24 mouse cellular contexts compared by ENCODE assay signal in genomic region chr11:57775868-57776267, GRCm38 (mm10). TPM values are rescaled to one million over a fixed set of nuclear protein-coding genes. Genes with fewer than 3 reads are reported as not detected.
DNase-seq lines count a peak whose midpoint lies in the region; ATAC-seq lines count a peak whose summit lies in the region.
"Had no signal": no experiment of that assay in that cellular context is flagged by ENCODE, and none has a peak within 500 bp of the region (broad histone marks: within the 10 kb centered on the region; RNA-seq: fewer than 3 reads in every experiment).

No protein-coding gene starts in this region.

- no peak for ATAC-seq in hindbrain, embryonic 16.5 days
- ATAC-seq in midbrain, embryonic 16.5 days, result no peak
- ATAC-seq: forebrain, embryonic 13.5 days; forebrain, embryonic 15.5 days had no signal

- peaks cover 48% of the 10 kb centered on the region for H3K27me3 ChIP-seq in hindbrain, embryonic 10.5 days (ENCODE audit: insufficient read depth, poor library complexity, severe bottlenecking)
- no peaks in the 10 kb centered on the region; the same call in 1 of the 2 replicates for H3K27me3 ChIP-seq in hindbrain, embryonic 16.5 days (replicated peaks; ENCODE audit: control insufficient read depth, insufficient read depth, low read length)
- H3K27me3 ChIP-seq in midbrain, embryonic 10.5 days (ENCODE audit: low read depth, poor library complexity, severe bottlenecking), result peaks cover 63% of the 10 kb centered on the region
- no peaks in the 10 kb centered on the region for H3K27me3 ChIP-seq in midbrain, embryonic 16.5 days (ENCODE audit: control insufficient read depth, insufficient read depth, low read depth, low read length)
- H3K27me3 ChIP-seq: embryonic facial prominence, embryonic 12.5 days had no signal

- peaks cover 59% of the 10 kb centered on the region for H3K4me1 ChIP-seq in hindbrain, embryonic 10.5 days (replicated peaks)
- H3K4me1 ChIP-seq in hindbrain, embryonic 16.5 days (ENCODE audit: control insufficient read depth, insufficient read depth, low read depth, low read length), result peaks cover 14% of the 10 kb centered on the region
- H3K4me1 ChIP-seq in midbrain, embryonic 10.5 days, result peaks cover 63% of the 10 kb centered on the region
- peaks cover 13% of the 10 kb centered on the region for H3K4me1 ChIP-seq in midbrain, embryonic 16.5 days (ENCODE audit: control insufficient read depth, insufficient read depth, low read length)

- no peak overlapping the region for H3K4me3 ChIP-seq in hindbrain, embryonic 10.5 days
- H3K4me3 ChIP-seq in hindbrain, embryonic 16.5 days (ENCODE audit: low read length), result no peak overlapping the region
- H3K4me3 ChIP-seq in midbrain, embryonic 10.5 days, result no peak overlapping the region
- H3K4me3 ChIP-seq in midbrain, embryonic 16.5 days (ENCODE audit: low read depth, low read length), result no peak overlapping the region
- H3K4me3 ChIP-seq: embryonic facial prominence, embryonic 12.5 days; forebrain, embryonic 13.5 days; forebrain, embryonic 15.5 days had no signal

- intact Hi-C loops in left cerebral cortex, postnatal 10 days (cut with DNase I), result loop anchor here (10.0 kb wide), 1 partner anchor 121 kb away; no protein-coding TSS in a partner anchor

- 69% methylated on average over 6 of the region's 6 CpGs for WGBS in hindbrain, embryonic 10.5 days
- WGBS in hindbrain, embryonic 16.5 days, result 62% methylated on average over 6 of the region's 6 CpGs
- 80% methylated on average over 6 of the region's 6 CpGs for WGBS in midbrain, embryonic 10.5 days
- WGBS in midbrain, embryonic 16.5 days, result 70% methylated on average over 6 of the region's 6 CpGs

- H3K9ac ChIP-seq in hindbrain, embryonic 16.5 days (ENCODE audit: low read depth, low read length), result no peak overlapping the region
- H3K9ac ChIP-seq in midbrain, embryonic 16.5 days (ENCODE audit: low read depth, low read length), result no peak overlapping the region
- H3K9ac ChIP-seq: embryonic facial prominence, embryonic 12.5 days; forebrain, embryonic 13.5 days; forebrain, embryonic 15.5 days had no signal

- H3K4me2 ChIP-seq in hindbrain, embryonic 16.5 days (ENCODE audit: low read length), result no peak overlapping the region
- H3K4me2 ChIP-seq in midbrain, embryonic 16.5 days (ENCODE audit: low read length), result no peak overlapping the region
- H3K4me2 ChIP-seq: embryonic facial prominence, embryonic 12.5 days; forebrain, embryonic 13.5 days; forebrain, embryonic 15.5 days had no signal

- H3K27ac ChIP-seq in hindbrain, embryonic 10.5 days, result peak overlapping the region; percentile 59; the same call in 1 of the 2 replicates
- no peak overlapping the region for H3K27ac ChIP-seq in hindbrain, embryonic 16.5 days (ENCODE audit: low read depth, low read length)
- H3K27ac ChIP-seq in midbrain, embryonic 10.5 days (replicated peaks), result peak overlapping the region; percentile 47; the same call in 1 of the 2 replicates
- no peak overlapping the region for H3K27ac ChIP-seq in midbrain, embryonic 16.5 days (ENCODE audit: low read length)
- H3K27ac ChIP-seq: embryonic facial prominence, embryonic 12.5 days; forebrain, embryonic 13.5 days; forebrain, embryonic 15.5 days had no signal

- peak; percentile 36 for DNase-seq in gastrocnemius, postnatal 25 days
- DNase-seq in gastrocnemius, postnatal 10 days, result no peak
- no peak for DNase-seq in hindbrain, embryonic 10.5 days (ENCODE audit: low spot score)
- no peak for DNase-seq in midbrain, embryonic 10.5 days (ENCODE audit: low spot score)
- no peak for DNase-seq in left cerebral cortex, postnatal 10 days (ENCODE audit: extremely low spot score in 1 of 2, low spot score in 2 of 2)
- DNase-seq: adrenal gland, adult 2 months; adrenal gland, postnatal 10 days; adrenal gland, postnatal 25 days; cerebellum, adult 11 months; cerebellum, adult 18-20 months; cerebellum, adult 8-10 months; cerebellum, adult 9-11 months; cerebellum, postnatal 36 days; embryo, embryonic 11 days had no signal

- peaks cover 11% of the 10 kb centered on the region; the same call in 1 of the 2 replicates for H3K36me3 ChIP-seq in hindbrain, embryonic 10.5 days
- H3K36me3 ChIP-seq in hindbrain, embryonic 16.5 days (ENCODE audit: control insufficient read depth, insufficient read depth, low read length), result no peaks in the 10 kb centered on the region
- H3K36me3 ChIP-seq in midbrain, embryonic 10.5 days, result peaks cover 17% of the 10 kb centered on the region
- H3K36me3 ChIP-seq in midbrain, embryonic 16.5 days (ENCODE audit: control insufficient read depth, insufficient read depth, low read length), result no peaks in the 10 kb centered on the region
- H3K36me3 ChIP-seq: forebrain, embryonic 15.5 days had no signal

- H3K9me3 ChIP-seq in hindbrain, embryonic 10.5 days, result no peaks in the 10 kb centered on the region
- no peaks in the 10 kb centered on the region for H3K9me3 ChIP-seq in hindbrain, embryonic 16.5 days (ENCODE audit: control insufficient read depth, low read length)
- no peaks in the 10 kb centered on the region for H3K9me3 ChIP-seq in midbrain, embryonic 10.5 days (replicated peaks)
- no peaks in the 10 kb centered on the region for H3K9me3 ChIP-seq in midbrain, embryonic 16.5 days (replicated peaks; ENCODE audit: control insufficient read depth, low read length, poor library complexity, severe bottlenecking)
- H3K9me3 ChIP-seq: embryonic facial prominence, embryonic 12.5 days; forebrain, embryonic 13.5 days; forebrain, embryonic 15.5 days had no signal

RNA-seq across cellular contexts. Expression of gene Sap30l, which starts 25.6 kb away (rescaled TPM):
- total RNA-seq in gastrocnemius, postnatal 25 days (2021), result 10 to 100 TPM; 30.4 to 31.6 TPM
- total RNA-seq in gastrocnemius, postnatal 10 days (2021), result 10 to 100 TPM; 28.2 to 29.8 TPM
- 8.8 and 12.7 TPM in 2 replicates for polyA plus RNA-seq in hindbrain, embryonic 10.5 days (2016; fragmentation: Nextera tagmentation; extraction: Ambion mirVana)
- 5.3 TPM in 2 replicates for polyA plus RNA-seq in hindbrain, embryonic 16.5 days (2015; fragmentation: Nextera tagmentation; extraction: Ambion mirVana)
- 7.2 TPM in 2 replicates for polyA plus RNA-seq in midbrain, embryonic 10.5 days (2016; fragmentation: Nextera tagmentation; extraction: Ambion mirVana)
- polyA plus RNA-seq in midbrain, embryonic 16.5 days (2015; fragmentation: Nextera tagmentation; extraction: Ambion mirVana), result 5.6 and 5.9 TPM in 2 replicates
- total RNA-seq in left cerebral cortex, postnatal 10 days (2021), result 10 to 100 TPM; 38.5 TPM

RNA-seq across cellular contexts. Expression of gene Hand1, which starts 56.8 kb away (rescaled TPM):
- not detected for total RNA-seq in gastrocnemius, postnatal 25 days (2021)
- total RNA-seq in gastrocnemius, postnatal 10 days (2021), result not detected
- 0.17 and 0.50 TPM in 2 replicates for polyA plus RNA-seq in hindbrain, embryonic 10.5 days (2016; fragmentation: Nextera tagmentation; extraction: Ambion mirVana)
- not detected in 2 replicates for polyA plus RNA-seq in hindbrain, embryonic 16.5 days (2015; fragmentation: Nextera tagmentation; extraction: Ambion mirVana)
- polyA plus RNA-seq in midbrain, embryonic 10.5 days (2016; fragmentation: Nextera tagmentation; extraction: Ambion mirVana), result 0.15 TPM in 1 of 2 replicates, not detected in the other
- polyA plus RNA-seq in midbrain, embryonic 16.5 days (2015; fragmentation: Nextera tagmentation; extraction: Ambion mirVana), result not detected in 2 replicates
- not detected for total RNA-seq in left cerebral cortex, postnatal 10 days (2021)
- total RNA-seq: common myeloid progenitor, adult 5-6 weeks; MEL had no signal
- polyA plus RNA-seq: brain, embryonic 14.5 days; C2C12; forebrain, embryonic 11.5 days; forebrain, embryonic 13.5 days; forebrain, embryonic 15.5 days had no signal

Comparison
In these comparisons a context has a peak if more than half of its experiments do, and no peak if none do; other contexts are left out.
1. H3K27ac ChIP-seq: peak in hindbrain, embryonic 10.5 days (single experiment) and midbrain, embryonic 10.5 days (single experiment); none in hindbrain, embryonic 16.5 days (single experiment) and midbrain, embryonic 16.5 days (single experiment).